Mouse (Mus musculus) mouse embryonic stem cell (cell line): ENCODE data around the gene Akap10.

Experiments used
- in situ Hi-C, 2 experiments: fragments of 300-500 bp; cut with MboI; formaldehyde crosslinking; loops; 1 replicate in 1 of 2; 3 replicates in 1 of 2; pipeline ENCODE4 v1.14.3; 2019 to 2020; ENCODE audit warnings: low sequenced_read_pairs in 2 of 2, low pct_unique_long_range_greater_than_20kb in 1 of 2, mixed read lengths in 1 of 2; ENCODE audit not compliant: unreplicated experiment in 1 of 2

Gene Akap10

DNA sequence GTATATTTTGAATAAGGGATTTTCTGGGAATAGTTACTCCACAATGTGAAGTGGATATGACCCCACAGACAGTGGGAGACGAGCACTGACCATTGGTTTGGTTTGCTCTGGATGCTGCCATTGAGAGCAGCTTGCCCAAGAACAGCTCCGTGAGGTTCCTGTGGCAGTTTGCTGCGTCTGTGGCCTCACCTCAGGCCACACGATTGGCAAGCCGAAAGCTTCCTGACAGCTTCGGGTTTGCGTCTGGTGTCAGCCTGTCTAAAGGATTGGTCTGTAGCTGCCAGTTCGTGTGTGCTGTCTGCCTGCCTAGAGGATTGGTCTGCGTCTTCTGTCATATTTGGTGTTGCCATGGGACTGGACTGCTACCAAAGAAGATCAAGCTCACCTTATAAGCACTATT is 14.4 kb upstream of the Akap10 start:
- in situ Hi-C loops: no loop called here

DNA sequence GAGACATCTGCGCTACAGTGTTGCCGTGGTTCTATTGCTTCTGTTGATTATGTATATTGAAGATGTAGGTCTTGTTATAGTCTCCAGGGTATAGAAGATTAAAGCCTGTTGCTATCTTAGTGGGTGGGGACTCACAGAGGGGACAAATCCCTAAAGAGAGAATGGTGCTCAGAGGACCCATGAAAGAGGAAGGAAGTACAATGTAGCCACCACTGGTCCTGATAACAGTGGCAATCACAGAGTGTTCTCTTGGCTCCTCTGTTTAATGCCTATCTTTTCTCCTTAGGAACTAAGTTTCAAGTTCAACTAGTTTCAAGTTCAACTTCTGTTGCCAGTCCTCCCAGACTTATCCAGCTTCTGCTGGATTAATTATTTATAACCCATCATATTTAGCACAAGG is 12.9 kb upstream of the Akap10 start:
- in situ Hi-C loops: no loop called here

- in situ Hi-C loops: no loop called here
Measured at GRCm38 (mm10) chr11:61937761-61938160, 7.7 kb upstream of the Akap10 start.

GRCm38 (mm10) chr11:61930640-61931586 is 861 bp upstream of the Akap10 start:
- in situ Hi-C loops: no loop called here

DNA sequence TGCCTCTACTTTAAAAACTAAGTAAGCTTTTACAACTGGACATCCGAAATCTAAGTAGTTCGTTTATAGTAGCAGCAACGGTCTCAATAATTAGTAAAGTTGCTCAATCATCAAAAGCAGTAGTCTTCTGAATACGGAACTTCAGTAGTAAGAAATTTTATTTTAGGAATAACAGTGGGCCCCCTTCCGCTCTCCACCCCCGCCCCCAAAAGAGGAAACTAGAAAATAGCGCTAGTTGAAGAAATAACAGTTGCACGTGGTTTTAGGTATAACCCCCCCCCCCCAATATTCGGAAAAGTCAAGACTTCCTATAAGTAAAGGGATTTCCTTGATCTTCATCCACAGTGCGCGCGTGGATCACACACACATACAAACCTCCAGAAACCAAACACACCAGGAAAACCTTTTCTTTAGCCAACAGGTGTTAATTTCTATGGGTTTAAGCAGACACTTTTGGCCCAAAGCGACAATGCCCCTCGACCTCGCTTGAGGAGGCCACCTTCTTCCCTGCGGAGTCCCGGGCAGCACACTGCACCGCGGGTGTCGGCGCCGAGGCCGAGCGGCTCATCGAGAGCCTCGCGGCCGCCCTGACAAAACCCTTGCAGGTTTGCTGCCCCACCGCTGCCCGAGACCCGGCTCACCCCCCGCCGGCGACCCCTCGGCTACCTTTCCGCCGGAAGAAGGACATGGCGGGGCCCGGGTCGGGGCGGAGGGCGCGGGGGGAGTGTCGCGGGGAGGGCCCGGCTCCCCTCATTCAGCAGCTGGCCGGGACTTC is 542 bp downstream of the Akap10 start:
- in situ Hi-C loops: loop anchor here in 1 of 2 experiments (10.0 kb wide), 1 partner anchor 75 kb away; the partner anchor contains the start of gene Ulk2

GRCm38 (mm10) chr11:61923309-61923708 is 6.7 kb downstream of the Akap10 start:
- in situ Hi-C loops: loop anchor here in 1 of 2 experiments (10.0 kb wide), 1 partner anchor 69 kb away; the partner anchor contains the start of gene Ulk2

DNA sequence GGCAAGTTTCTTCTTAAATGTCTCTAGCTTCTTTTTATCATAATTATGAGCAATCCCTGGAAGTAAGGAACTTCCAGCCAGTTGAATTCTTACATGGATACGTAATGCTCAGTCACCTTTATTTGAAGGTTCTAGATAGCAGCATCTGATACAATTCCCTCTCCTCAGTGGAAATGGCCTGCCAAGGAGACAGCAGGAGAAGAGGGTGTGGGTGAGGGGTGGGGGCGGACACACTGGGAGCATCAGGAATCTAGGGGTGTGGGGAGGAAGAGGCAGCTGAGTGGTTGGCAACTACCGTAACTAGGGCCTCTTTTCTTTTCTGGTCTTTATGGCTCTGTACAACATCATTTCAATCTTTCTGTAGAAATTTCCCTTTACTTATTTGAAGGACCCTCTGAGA is 10.3 kb downstream of the Akap10 start:
- in situ Hi-C loops: loop anchor here in 1 of 2 experiments (10.0 kb wide), 1 partner anchor 65 kb away; the partner anchor contains the start of gene Ulk2

DNA sequence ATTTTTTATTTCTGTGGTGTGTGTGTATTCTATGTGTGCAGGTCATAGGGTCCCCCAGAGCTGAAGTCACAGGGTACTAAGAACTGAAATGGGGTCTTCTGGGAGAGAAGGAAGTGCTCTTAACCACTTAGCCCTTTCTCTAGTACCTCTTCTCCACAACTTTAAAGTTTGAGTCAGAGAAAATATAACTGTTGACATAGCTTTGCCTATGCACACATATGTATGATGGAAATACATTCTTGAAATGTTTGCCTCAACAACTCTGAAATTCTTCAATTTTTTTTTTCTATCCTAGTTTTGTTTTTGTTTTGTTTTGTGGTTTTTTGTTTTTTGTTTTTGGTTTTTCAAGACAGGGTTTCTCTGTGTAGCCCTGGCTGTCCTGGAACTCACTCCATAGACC is 21.7 kb downstream of the Akap10 start:
- in situ Hi-C loops: no loop called here

DNA sequence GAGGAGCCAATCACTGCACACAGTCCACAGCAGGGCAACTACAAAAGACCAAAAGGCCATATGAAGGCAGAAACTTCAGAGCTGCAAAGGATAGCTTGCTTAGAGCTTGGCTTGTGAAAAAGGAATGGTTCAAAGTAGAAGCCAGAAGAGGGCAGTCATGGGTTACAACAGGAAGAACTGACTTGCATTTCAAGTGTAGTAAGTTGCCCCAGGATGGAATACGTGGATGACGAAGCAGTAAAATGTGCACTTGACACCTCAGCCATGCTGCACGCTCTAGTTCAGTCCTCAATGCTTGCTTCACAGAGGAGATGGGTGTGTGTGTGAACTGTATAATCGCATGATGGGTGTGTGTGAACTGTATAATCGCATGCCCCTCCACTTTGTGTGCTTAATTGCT is 47.9 kb downstream of the Akap10 start:
- in situ Hi-C loops: no loop called here

- in situ Hi-C loops: no loop called here
Measured at GRCm38 (mm10) chr11:61879921-61880320, 50.1 kb downstream of the Akap10 start.

- in situ Hi-C loops: no loop called here
Measured at GRCm38 (mm10) chr11:61871881-61872280, 58.2 kb downstream of the Akap10 start.

DNA sequence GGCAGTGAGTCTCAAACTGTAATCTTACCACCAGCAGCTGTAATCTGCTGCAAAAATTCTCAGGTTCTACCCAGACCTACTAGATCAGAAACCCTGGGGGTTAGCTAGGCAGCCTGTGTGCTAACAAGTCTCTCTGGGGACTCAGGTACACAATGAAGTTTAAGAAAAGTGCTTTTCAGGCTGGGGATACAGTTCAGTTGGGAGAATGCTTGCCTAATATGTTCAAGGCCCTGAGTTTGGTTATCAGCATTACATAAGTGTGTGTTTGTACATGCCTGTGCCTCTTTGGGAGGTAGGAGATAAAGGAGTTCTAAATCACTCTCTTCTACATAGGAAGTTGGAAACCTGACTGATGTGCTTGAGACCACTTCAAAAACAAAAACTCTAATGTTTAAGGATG is 63.2 kb downstream of the Akap10 start:
- in situ Hi-C loops: no loop called here

GRCm38 (mm10) chr11:61861781-61862547 is 68.1 kb downstream of the Akap10 start:
- in situ Hi-C loops: no loop called here

GRCm38 (mm10) chr11:61859316-61859715 is 70.7 kb downstream of the Akap10 start:
- in situ Hi-C loops: loop anchor here in 1 of 2 experiments (10.0 kb wide), 1 partner anchor 65 kb away; no protein-coding TSS in a partner anchor

- in situ Hi-C loops: loop anchor here in 1 of 2 experiments (10.0 kb wide), 1 partner anchor 69 kb away; no protein-coding TSS in a partner anchor
Measured at GRCm38 (mm10) chr11:61855539-61855938, 74.5 kb downstream of the Akap10 start.

GRCm38 (mm10) chr11:61854988-61855411 is 75.1 kb downstream of the Akap10 start, which contains the start of gene Ulk2:
Ulk2 (minus strand) TSS chr11:61855073.
- in situ Hi-C loops: loop anchor here in 1 of 2 experiments (10.0 kb wide), 1 partner anchor 70 kb away; no protein-coding TSS in a partner anchor

DNA sequence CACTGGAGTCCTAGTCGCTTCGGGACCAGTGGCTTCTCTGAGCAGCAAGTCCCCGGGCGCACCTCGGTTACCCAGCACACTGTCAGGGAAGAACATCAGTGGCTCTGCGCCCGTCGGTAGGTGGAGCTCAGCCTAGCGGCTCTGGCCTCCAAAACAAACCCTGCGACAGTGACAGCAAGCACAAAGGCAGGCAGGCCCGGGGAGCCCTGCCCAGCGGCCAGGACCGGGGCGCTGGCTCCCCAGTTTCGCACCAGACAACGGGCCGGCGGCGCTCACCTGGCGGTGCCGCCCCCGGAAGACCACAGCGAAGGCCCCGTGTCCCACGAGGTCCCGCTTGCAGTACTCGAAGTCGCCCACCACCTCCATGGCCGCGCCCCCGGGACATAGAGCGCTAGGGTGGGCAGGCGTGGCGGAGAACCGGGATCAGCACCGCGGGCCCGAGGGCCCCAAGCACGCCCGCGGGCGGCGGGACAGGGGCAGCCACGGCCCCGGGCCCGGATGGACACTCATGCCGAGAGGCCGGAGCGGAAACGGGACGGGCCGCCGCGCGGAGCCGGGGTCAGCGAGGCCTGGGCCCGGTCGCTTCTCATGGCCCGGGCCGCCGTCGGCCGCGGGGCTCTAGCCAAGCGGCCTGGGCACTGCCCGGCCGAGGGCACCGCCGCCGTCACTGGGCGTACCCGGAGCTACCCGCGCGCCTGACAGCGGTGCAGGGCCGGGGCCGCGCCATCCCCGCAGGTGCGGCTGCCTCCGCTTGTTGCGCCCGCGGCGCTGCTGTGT is 75.7 kb downstream of the Akap10 start:
- in situ Hi-C loops: loop anchor here in 1 of 2 experiments (10.0 kb wide), 1 partner anchor 70 kb away; no protein-coding TSS in a partner anchor
